In genomic region chr2:163220706-163221105, GRCm38 (mm10) we compare ENCODE assay signal across 33 mouse cellular contexts. TPM values are rescaled to one million over a fixed set of nuclear protein-coding genes. Genes with fewer than 3 reads are reported as not detected.
"Had no signal": no experiment of that assay in that cellular context is flagged by ENCODE, and none has a peak within 500 bp of the region (broad histone marks: within the 10 kb centered on the region; RNA-seq: fewer than 3 reads in every experiment).

No protein-coding gene starts in this region.

- ATAC-seq: hindbrain, embryonic 16.5 days; hindbrain, postnatal 0 days; inflammation-experienced regulatory T-cells, adult 6 months; intestine, embryonic 15.5 days; intestine, embryonic 16.5 days; intestine, postnatal 0 days had no signal

- H3K27ac ChIP-seq: heart, embryonic 10.5 days; heart, embryonic 13.5 days; heart, embryonic 15.5 days; hindbrain, embryonic 10.5 days; hindbrain, embryonic 12.5 days; hindbrain, embryonic 13.5 days; hindbrain, embryonic 14.5 days; hindbrain, embryonic 15.5 days; hindbrain, postnatal 0 days; intestine, embryonic 15.5 days; kidney, embryonic 15.5 days; kidney, postnatal 0 days; layer of hippocampus, adult 2 months; left cerebral cortex, adult 2 months had no signal

- DNase-seq: heart, postnatal 10 days; heart, postnatal 14 days; heart, postnatal 36 days; heart, postnatal 4 days; kidney, adult 11 months; kidney, adult 2 months; kidney, adult 8-10 months; kidney, adult 9 months; kidney, postnatal 10 days; kidney, postnatal 14 days; kidney, postnatal 25 days; kidney, postnatal 36 days; kidney, postnatal 4 days had no signal

- H3K4me3 ChIP-seq: heart, embryonic 10.5 days; heart, embryonic 12.5 days; heart, embryonic 13.5 days; heart, embryonic 15.5 days; hindbrain, embryonic 10.5 days; hindbrain, embryonic 12.5 days; hindbrain, embryonic 13.5 days; hindbrain, embryonic 15.5 days; intestine, embryonic 15.5 days; kidney, embryonic 15.5 days; layer of hippocampus, adult 2 months; left cerebral cortex, adult 2 months had no signal

RNA-seq across cellular contexts. Expression of gene Tox2, which starts 17.8 kb away (rescaled TPM):
- total RNA-seq: hematopoietic stem cell, adult 5-6 weeks had no signal
